Mouse (Mus musculus): ENCODE measurements around the gene Fam149a. TPM values are rescaled to one million over a fixed set of nuclear protein-coding genes. Genes with fewer than 3 reads are reported as not detected.

Gene Fam149a
- 14.2 and 15.7 TPM in 2 replicates for polyA plus RNA-seq (2015; fragmentation: Nextera tagmentation; extraction: Ambion mirVana)

DNA sequence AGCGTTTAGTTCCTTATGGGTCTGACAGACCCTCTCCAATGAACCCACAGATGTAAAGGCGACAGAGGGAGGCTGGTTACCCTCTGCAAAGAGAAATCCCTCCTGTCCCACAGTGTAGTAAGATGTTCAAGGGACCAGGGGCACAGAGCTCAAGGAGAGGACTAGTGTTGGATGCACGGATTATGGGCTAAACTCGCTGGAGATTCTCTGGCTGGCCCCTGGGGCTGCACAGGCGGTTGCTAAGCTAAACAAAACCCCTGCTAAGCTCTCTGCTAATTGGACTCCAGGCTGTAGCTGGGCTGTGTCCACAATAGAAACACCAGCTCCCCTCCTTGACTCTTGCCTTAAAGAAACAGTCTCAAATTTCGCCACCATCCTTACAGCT lies at the start of gene Fam149a:
Gene Fam149a (minus strand): TSS at position 329 of the 385 bp plus-strand sequence.
- H3K4me2 ChIP-seq (ENCODE audit: low read length), result peak within 1 kb of the TSS; percentile 97
- no peaks in the 10 kb centered on the region for H3K9me3 ChIP-seq (ENCODE audit: control insufficient read depth, low read length)
- peak; percentile 84 for ATAC-seq
- no peaks in the 10 kb centered on the region for H3K27me3 ChIP-seq (replicated peaks; ENCODE audit: control insufficient read depth, insufficient read depth, low read length)
- peaks cover 13% of the 10 kb centered on the region for H3K4me1 ChIP-seq (ENCODE audit: control insufficient read depth, insufficient read depth, low read depth, low read length)
- peak within 1 kb of the TSS; percentile 51 for H3K4me3 ChIP-seq (ENCODE audit: low read length)
- H3K36me3 ChIP-seq (ENCODE audit: control insufficient read depth, insufficient read depth, low read length), result no peaks in the 10 kb centered on the region
- no peak within 1 kb of the TSS for H3K27ac ChIP-seq (ENCODE audit: low read depth, low read length)
- 3% methylated on average over 6 of the region's 6 CpGs for WGBS
- peak within 1 kb of the TSS; percentile 65 for H3K9ac ChIP-seq (ENCODE audit: low read depth, low read length)

GRCm38 (mm10) chr8:45420151-45420550 lies 38.1 kb upstream of the Fam149a start:
- no peak for ATAC-seq

GRCm38 (mm10) chr8:45414965-45415364 lies 32.9 kb upstream of the Fam149a start:
- 89% methylated on average over 7 of the region's 7 CpGs for WGBS
- Histone ChIP-seq H3K4me3 (ENCODE audit: low read length) (no peak overlapping the region), H3K27ac (ENCODE audit: low read depth, low read length) (no peak overlapping the region), H3K9me3 (ENCODE audit: control insufficient read depth, low read length) (no peaks in the 10 kb centered on the region), H3K4me1 (ENCODE audit: control insufficient read depth, insufficient read depth, low read depth, low read length) (no peaks in the 10 kb centered on the region), H3K27me3 (replicated peaks; ENCODE audit: control insufficient read depth, insufficient read depth, low read length) (no peaks in the 10 kb centered on the region), H3K9ac (ENCODE audit: low read depth, low read length) (no peak overlapping the region), H3K36me3 (ENCODE audit: control insufficient read depth, insufficient read depth, low read length) (no peaks in the 10 kb centered on the region), H3K4me2 (ENCODE audit: low read length) (no peak overlapping the region)
- no peak for ATAC-seq

More at GRCm38 (mm10) chr8:45420151-45420550, 38.1 kb upstream of the Fam149a start:
- no peak overlapping the region for H3K9ac ChIP-seq (ENCODE audit: low read depth, low read length)
- no peaks in the 10 kb centered on the region for H3K36me3 ChIP-seq (ENCODE audit: control insufficient read depth, insufficient read depth, low read length)
- no peak overlapping the region for H3K4me3 ChIP-seq (ENCODE audit: low read length)
- WGBS, result 90% methylated on average over 7 of the region's 7 CpGs
- no peaks in the 10 kb centered on the region for H3K27me3 ChIP-seq (replicated peaks; ENCODE audit: control insufficient read depth, insufficient read depth, low read length)
- no peak overlapping the region for H3K4me2 ChIP-seq (ENCODE audit: low read length)
- no peaks in the 10 kb centered on the region for H3K9me3 ChIP-seq (ENCODE audit: control insufficient read depth, low read length)
- H3K4me1 ChIP-seq (ENCODE audit: control insufficient read depth, insufficient read depth, low read depth, low read length), result no peaks in the 10 kb centered on the region
- no peak overlapping the region for H3K27ac ChIP-seq (ENCODE audit: low read depth, low read length)

DNA sequence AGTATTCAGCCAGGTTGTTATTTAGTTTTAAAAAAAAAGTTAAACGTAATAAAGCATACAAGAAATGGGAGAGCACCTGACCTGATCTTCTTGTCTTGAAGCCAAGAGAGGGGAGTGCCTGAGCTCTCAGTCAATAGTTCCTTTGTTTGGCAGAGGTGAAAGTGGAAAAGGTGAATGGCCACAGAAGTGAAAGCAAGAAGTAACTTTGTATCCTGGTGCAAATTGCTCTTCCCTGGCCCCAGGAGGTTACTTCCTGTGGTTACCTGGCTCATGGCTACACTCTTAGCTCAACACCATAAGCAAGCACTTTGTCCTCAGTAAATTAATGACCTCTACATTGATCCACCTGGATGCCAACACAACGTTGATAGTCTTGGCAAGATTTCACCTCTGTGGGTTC lies 28.8 kb upstream of the Fam149a start, which contains the start of gene Tlr3:
Gene Tlr3 (minus strand): TSS at position 199 of the 400 bp plus-strand sequence.
- 72% methylated on average over 2 of the region's 2 CpGs for WGBS
- Histone ChIP-seq H3K9ac (ENCODE audit: low read depth, low read length) (peak within 1 kb of the TSS; percentile 50), H3K9me3 (ENCODE audit: control insufficient read depth, low read length) (no peaks in the 10 kb centered on the region), H3K4me1 (ENCODE audit: control insufficient read depth, insufficient read depth, low read depth, low read length) (no peaks in the 10 kb centered on the region), H3K36me3 (ENCODE audit: control insufficient read depth, insufficient read depth, low read length) (no peaks in the 10 kb centered on the region), H3K27ac (ENCODE audit: low read depth, low read length) (peak within 1 kb of the TSS; percentile 48; the same call in 1 of the 2 replicates), H3K27me3 (replicated peaks; ENCODE audit: control insufficient read depth, insufficient read depth, low read length) (no peaks in the 10 kb centered on the region), H3K4me3 (ENCODE audit: low read length) (peak within 1 kb of the TSS; percentile 30), H3K4me2 (ENCODE audit: low read length) (peak within 1 kb of the TSS; percentile 60)
- no peak for ATAC-seq

DNA sequence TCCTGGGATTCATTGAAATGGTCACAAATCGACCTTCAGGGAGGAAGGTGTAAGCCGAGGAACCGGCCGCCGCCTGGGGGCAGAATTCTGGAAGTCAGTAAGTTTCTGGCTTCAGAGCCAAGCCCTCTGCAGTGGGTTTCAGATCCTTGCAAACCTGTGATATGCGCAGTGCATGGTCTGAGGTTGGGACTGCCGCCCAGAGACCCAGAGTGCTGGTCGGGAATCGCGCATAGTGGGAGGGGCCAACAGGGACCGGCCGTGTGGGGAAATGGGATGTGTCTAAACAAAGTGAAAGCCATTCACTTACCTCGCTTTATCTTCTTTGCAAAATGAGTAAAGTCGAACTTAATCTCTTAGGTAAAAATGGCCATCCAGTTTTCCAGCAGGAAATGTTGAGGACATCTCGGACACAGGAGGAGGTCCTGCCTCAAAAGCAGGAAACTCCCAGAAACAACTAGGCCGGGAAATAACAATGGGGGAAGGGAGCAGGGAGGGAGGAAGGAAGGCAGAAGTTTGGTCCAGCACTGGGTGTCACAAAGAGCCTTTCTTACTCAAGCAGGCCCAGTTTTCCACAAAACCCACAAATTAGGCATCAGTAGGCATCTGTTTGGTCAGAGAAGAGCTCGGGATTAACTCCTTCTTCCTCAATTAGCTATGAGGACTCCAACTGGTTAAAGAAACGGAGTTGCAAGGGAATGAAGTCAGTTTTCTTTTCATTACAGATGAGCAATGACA lies 28.2 kb upstream of the Fam149a start:
- Histone ChIP-seq H3K36me3 (ENCODE audit: control insufficient read depth, insufficient read depth, low read length) (no peaks in the 10 kb centered on the region), H3K9ac (ENCODE audit: low read depth, low read length) (peak overlapping the region; percentile 50), H3K4me1 (ENCODE audit: control insufficient read depth, insufficient read depth, low read depth, low read length) (no peaks in the 10 kb centered on the region), H3K4me2 (ENCODE audit: low read length) (peak overlapping the region; percentile 60), H3K9me3 (ENCODE audit: control insufficient read depth, low read length) (no peaks in the 10 kb centered on the region), H3K27me3 (replicated peaks; ENCODE audit: control insufficient read depth, insufficient read depth, low read length) (no peaks in the 10 kb centered on the region), H3K4me3 (ENCODE audit: low read length) (peak overlapping the region; percentile 30), H3K27ac (ENCODE audit: low read depth, low read length) (peak overlapping the region; percentile 48; the same call in 1 of the 2 replicates)
- ATAC-seq, result peak; percentile 94
- WGBS, result 9% methylated on average over 18 of the region's 18 CpGs

DNA sequence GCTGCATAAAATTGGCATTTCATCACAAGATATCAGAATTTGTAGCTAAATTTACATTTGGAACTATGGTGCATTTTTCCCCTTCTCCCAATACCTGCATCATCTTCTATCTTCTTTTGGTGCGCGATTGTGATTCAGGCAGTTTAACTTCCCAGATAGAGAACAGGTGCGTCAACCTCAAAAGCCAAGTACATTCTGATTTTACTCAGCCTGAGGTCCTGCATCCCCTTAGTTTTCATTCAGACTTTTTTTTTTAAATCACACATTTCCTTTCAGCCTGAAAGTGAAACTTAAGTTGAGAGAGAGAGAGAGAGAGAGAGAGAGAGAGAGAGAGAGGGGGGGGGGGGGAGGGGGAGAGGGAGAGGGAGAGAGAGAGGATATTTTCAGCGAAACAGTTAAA lies 27.6 kb upstream of the Fam149a start:
- Histone ChIP-seq H3K27me3 (replicated peaks; ENCODE audit: control insufficient read depth, insufficient read depth, low read length) (no peaks in the 10 kb centered on the region), H3K4me1 (ENCODE audit: control insufficient read depth, insufficient read depth, low read depth, low read length) (no peaks in the 10 kb centered on the region), H3K9ac (ENCODE audit: low read depth, low read length) (no peak overlapping the region; the same call in 1 of the 2 replicates), H3K4me3 (ENCODE audit: low read length) (peak overlapping the region; percentile 30), H3K27ac (ENCODE audit: low read depth, low read length) (no peak overlapping the region), H3K36me3 (ENCODE audit: control insufficient read depth, insufficient read depth, low read length) (no peaks in the 10 kb centered on the region), H3K4me2 (ENCODE audit: low read length) (peak overlapping the region; percentile 60), H3K9me3 (ENCODE audit: control insufficient read depth, low read length) (no peaks in the 10 kb centered on the region)
- WGBS, result 43% methylated on average over 4 of the region's 4 CpGs
- no peak for ATAC-seq

GRCm38 (mm10) chr8:45383250-45383649 lies 1.2 kb upstream of the Fam149a start:
- Histone ChIP-seq H3K9ac (ENCODE audit: low read depth, low read length) (no peak overlapping the region), H3K4me1 (ENCODE audit: control insufficient read depth, insufficient read depth, low read depth, low read length) (peaks cover 13% of the 10 kb centered on the region), H3K27ac (ENCODE audit: low read depth, low read length) (no peak overlapping the region), H3K9me3 (ENCODE audit: control insufficient read depth, low read length) (no peaks in the 10 kb centered on the region), H3K4me3 (ENCODE audit: low read length) (no peak overlapping the region), H3K27me3 (replicated peaks; ENCODE audit: control insufficient read depth, insufficient read depth, low read length) (no peaks in the 10 kb centered on the region), H3K36me3 (ENCODE audit: control insufficient read depth, insufficient read depth, low read length) (no peaks in the 10 kb centered on the region), H3K4me2 (ENCODE audit: low read length) (no peak overlapping the region)
- WGBS, result 30% methylated on average over 1 of the region's 1 CpGs
- ATAC-seq, result no peak

DNA sequence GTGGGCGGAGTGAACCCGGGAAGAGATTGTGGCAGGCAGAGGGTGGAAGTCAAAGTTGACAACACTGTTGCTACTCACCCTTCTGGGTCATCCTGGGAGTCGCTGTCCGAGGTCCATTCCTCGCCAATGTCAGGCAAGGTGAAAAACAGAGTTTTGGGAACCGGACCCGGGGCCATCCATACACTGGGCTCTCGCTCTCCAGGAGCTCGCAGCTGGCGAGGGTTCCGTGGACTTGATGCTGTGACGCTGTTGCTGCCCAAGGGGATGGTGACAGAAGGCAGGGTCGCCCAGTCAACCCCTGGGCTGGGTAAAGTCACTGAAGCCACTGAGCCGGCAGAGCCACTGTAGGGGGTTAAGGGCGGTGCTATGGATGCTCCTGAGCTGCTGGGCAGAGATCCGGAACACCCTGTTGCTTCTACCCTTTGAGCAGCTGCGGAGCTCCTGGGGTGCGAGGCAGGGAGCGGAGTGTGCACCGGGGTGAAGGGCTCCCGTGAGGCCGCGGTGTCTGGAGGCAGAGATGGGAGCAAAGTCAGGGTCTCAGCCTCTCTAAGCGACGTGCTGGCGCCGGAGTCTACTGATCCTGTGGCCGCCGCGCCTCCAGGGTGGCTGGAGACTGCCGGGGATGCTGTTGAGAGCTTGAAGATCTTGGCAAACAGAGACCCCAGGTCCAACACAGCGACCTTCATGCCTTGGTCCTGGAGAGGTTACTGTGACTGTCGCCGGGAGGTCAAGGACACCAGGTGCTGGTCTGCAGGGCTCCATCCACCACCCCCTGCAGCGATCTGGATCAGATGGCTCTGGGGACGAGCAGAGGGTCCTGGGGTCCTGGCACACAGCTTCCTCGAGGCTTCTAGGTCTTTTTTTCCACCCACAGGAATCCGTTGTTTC lies 772 bp downstream of the Fam149a start:
- ATAC-seq, result peak; percentile 79
- Histone ChIP-seq H3K4me2 (ENCODE audit: low read length) (peak overlapping the region; percentile 97), H3K36me3 (ENCODE audit: control insufficient read depth, insufficient read depth, low read length) (no peaks in the 10 kb centered on the region), H3K4me1 (ENCODE audit: control insufficient read depth, insufficient read depth, low read depth, low read length) (peaks cover 13% of the 10 kb centered on the region), H3K9ac (ENCODE audit: low read depth, low read length) (peak overlapping the region; percentile 65), H3K27me3 (replicated peaks; ENCODE audit: control insufficient read depth, insufficient read depth, low read length) (no peaks in the 10 kb centered on the region), H3K27ac (ENCODE audit: low read depth, low read length) (no peak overlapping the region), H3K4me3 (ENCODE audit: low read length) (peak overlapping the region; percentile 51), H3K9me3 (ENCODE audit: control insufficient read depth, low read length) (no peaks in the 10 kb centered on the region)
- 3% methylated on average over 38 of the region's 38 CpGs for WGBS

GRCm38 (mm10) chr8:45380598-45380997 lies 1.5 kb downstream of the Fam149a start:
- WGBS, result 20% methylated on average over 4 of the region's 4 CpGs
- no peak overlapping the region; the same call in 1 of the 2 replicates for H3K4me3 ChIP-seq (ENCODE audit: low read length)

More at GRCm38 (mm10) chr8:45380598-45380997, 1.5 kb downstream of the Fam149a start:
- no peak for ATAC-seq
- Histone ChIP-seq H3K4me2 (ENCODE audit: low read length) (peak overlapping the region; percentile 97), H3K9me3 (ENCODE audit: control insufficient read depth, low read length) (no peaks in the 10 kb centered on the region), H3K9ac (ENCODE audit: low read depth, low read length) (no peak overlapping the region), H3K27ac (ENCODE audit: low read depth, low read length) (no peak overlapping the region), H3K4me1 (ENCODE audit: control insufficient read depth, insufficient read depth, low read depth, low read length) (peaks cover 13% of the 10 kb centered on the region), H3K36me3 (ENCODE audit: control insufficient read depth, insufficient read depth, low read length) (no peaks in the 10 kb centered on the region), H3K27me3 (replicated peaks; ENCODE audit: control insufficient read depth, insufficient read depth, low read length) (no peaks in the 10 kb centered on the region)
